Mouse (Mus musculus): ENCODE data around the gene Morn3.
"Not testable (repeated sequence)": the region's sequence is repeated elsewhere in the genome, so short reads cannot be mapped to it uniquely, and the experiment has no call there.

Morn3 gene

DNA sequence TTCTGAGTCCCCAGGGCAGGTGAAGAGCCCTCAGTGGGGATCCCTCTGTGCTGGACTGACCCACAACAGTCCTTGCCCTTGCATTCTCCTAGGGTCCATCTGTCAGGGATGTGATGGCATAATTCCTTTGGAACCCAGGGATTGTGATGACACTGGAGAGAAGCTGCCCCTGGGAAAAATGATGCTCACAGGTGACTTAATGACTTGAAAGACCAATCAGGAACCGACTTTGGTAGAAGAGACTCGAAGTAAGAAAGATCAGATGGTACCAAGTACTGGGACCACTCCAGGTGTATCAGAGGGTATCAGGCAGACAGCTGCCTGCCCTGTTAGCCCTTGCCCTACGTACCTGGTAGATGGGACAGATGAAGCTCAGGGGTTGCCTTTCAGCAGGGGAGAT, at the start of gene Morn3:
Morn3 (minus strand) TSS at position 101 of the 400 bp plus-strand sequence.
- no peak for DNase-seq (ENCODE audit: low read depth)

DNA sequence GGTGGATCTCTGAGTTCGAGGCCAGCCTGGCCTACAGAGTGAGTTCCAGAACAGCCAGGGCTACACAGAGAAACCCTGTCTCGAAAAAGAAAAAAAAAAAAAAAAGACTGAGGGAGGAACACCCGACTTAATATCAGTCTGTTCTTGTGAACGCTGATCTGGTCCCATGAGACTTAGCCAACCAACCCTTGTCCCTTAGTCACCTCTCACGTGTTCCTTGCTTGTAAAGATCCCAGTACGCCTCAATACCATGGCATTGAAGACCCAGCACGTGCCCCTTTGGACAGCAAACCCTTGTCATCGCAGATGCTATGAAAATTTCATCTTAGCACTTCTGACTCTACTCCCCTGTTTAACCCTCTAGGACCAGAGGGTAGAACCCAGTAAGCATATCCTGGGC, 49.5 kb upstream of the Morn3 start:
- DNase-seq (ENCODE audit: low read depth): no peak

- no peak for DNase-seq (ENCODE audit: low read depth)
Observed at GRCm38 (mm10) chr5:123094238-123094991, 47.6 kb upstream of the Morn3 start.

GRCm38 (mm10) chr5:123093077-123093633, 46.3 kb upstream of the Morn3 start:
- no peak for DNase-seq (ENCODE audit: low read depth)

GRCm38 (mm10) chr5:123090560-123091306, 43.9 kb upstream of the Morn3 start:
- no peak for DNase-seq (ENCODE audit: low read depth)

DNA sequence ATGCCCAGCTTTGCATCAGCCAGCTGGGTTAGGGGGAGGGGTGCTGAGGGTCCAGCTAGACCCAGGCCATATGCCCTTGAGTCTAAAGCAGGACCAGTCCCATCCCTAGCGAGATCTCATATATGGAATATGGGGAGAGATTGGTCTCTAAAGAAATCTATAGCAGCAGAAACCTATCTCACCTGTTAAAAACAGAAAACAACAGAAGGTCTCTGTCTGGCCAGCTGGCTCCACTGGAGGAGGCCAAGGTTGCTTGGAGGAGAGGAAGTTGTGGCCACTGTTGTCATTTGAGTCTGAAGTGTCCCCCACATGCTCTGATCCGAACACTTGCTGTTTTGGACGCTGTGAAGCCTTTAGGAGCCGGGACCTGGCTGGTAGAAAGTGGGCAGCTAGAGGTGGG, 42.0 kb upstream of the Morn3 start:
- DNase-seq (ENCODE audit: low read depth): no peak

DNA sequence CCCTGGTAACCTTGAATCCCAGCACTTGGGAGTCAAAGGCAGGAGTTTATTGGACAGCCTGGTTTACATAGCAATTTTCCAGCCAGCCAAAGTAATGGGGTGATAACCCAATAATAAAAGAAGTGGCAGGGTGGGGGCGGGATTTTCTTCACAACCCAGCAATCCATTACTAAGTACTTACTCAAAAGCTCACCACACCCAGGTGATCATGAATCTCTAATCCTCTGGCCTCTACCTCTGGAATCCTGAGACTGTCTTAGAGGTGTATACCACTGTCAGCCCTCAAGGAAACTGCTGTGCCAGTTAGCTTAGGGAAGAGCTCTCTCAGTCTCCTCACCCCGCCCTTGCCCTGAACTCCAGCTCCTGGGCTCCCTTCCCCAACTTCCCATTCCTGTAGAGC, 39.7 kb upstream of the Morn3 start:
- DNase-seq (ENCODE audit: low read depth): no peak

- DNase-seq (ENCODE audit: low read depth): no peak
Observed at GRCm38 (mm10) chr5:123083340-123084050, 36.7 kb upstream of the Morn3 start.

DNA sequence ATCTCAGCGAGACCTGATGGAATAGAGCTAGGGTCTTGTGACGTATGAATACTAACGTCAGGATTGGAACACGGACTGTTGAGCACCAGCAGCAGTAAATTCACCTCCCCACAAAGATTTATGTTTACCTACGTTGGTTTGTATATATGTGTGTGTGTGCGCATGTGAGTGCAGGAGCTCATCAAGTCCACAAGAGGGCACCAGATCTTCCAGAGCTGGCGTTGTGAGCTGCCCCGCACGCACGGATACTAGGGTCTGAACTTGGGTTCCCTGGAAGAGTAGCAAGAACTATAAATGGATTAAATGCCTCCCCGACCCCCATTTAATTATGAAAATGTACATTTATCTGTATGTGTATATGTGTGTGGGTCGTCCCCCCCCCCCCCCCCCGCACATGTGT, 33.7 kb upstream of the Morn3 start:
- DNase-seq (ENCODE audit: low read depth): no peak

GRCm38 (mm10) chr5:123080041-123080440, 33.2 kb upstream of the Morn3 start:
- DNase-seq (ENCODE audit: low read depth): no peak

DNA sequence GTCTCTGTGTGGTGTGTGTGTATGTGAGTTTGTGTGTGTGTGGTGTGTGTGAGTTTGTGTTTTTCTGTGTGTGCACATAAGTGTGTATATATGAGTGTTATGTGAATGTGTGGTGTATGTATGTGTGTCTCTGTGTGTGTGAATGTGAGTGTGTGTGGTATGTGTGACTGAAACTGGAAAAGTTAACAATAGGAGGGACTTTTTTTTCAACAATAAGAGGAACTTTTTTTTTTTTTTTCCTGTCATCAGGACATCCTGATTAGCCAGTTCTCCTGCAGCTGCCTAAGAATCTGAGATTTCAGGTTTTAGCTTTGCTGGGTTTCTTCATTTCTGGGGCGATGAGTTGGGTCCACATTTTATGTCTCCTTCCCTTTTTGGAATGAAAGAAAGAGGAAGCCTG, 32.8 kb upstream of the Morn3 start:
- DNase-seq (ENCODE audit: low read depth): no peak

DNA sequence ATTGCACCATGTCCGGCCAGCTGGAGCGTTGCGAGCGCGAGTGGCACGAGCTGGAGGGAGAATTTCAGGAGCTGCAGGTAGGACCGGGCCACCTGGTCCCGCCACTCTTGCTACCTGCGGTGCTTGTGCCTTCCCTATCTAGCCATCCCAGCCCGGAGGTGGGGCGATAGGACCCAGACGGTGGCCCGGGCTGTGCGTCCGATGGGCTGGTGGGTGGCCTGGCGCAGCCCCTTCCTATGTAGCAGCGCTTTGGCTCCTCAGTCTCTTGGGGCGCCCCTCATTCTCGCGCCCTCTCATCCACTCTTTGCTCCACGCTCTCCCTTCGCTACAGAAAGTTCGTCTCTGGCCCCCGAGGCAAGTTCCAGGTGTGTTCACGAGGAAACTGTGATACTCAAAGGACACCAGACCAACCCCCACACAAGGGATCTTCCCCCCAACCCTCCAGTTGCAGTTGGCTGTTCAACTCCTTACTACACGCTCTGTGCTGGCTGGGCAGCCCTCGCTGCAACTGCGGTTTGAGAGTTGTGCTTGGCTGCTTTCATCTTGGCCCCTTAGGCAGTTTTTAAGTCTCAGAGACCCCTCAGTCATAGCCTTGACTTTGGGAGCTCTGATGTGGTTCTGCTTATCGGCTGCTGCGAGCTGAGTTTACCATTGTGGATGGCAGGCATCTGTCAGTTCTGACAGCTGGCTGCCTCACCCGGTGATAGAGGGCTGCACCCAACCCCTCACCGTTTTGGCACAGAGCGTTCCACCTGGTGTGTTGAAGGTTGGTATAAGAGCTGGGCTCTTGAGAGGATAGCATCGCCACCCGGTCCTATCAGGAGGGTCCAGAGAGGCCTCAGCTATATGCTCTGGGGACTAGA, 29.8 kb upstream of the Morn3 start:
- peak; percentile 73 for DNase-seq (ENCODE audit: low read depth)

GRCm38 (mm10) chr5:123075576-123076418, 29.0 kb upstream of the Morn3 start:
- DNase-seq (ENCODE audit: low read depth): peak; percentile 95

- DNase-seq (ENCODE audit: low read depth): no peak
Observed at GRCm38 (mm10) chr5:123068714-123069113, 21.9 kb upstream of the Morn3 start.

- no peak for DNase-seq (ENCODE audit: low read depth)
Observed at GRCm38 (mm10) chr5:123068115-123068514, 21.3 kb upstream of the Morn3 start, which contains the start of gene Tmem120b. Tmem120b (plus strand) TSS chr5:123068415.

DNA sequence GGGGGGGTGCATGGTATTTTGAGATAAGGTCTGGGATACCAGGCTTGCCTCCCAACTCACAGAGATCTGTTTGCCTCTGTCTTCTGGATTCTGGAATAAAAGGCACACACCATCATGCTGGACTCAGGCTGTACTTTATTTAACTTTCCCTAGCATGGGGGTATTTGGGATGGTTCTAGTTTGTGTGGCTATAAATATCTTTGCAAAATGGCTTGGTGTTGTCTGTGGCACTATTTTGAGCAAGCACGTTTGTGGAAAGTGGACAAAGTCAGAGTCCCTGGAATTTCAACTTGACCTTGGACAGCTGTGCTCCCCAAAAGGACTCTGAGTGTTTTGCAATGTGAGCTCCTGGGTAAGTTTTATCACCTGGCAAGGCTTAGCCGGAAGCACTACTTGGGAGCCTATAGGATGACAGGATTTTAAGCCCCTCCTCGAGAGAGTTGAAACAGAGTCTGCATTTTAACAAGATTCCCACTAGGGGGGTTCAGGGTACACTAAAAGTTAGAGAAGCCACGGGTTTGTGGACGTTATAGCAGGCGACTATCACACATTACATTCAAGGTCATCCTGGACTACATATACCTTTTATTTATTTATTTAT, 20.7 kb upstream of the Morn3 start:
- DNase-seq (ENCODE audit: low read depth): peak; percentile 82

DNA sequence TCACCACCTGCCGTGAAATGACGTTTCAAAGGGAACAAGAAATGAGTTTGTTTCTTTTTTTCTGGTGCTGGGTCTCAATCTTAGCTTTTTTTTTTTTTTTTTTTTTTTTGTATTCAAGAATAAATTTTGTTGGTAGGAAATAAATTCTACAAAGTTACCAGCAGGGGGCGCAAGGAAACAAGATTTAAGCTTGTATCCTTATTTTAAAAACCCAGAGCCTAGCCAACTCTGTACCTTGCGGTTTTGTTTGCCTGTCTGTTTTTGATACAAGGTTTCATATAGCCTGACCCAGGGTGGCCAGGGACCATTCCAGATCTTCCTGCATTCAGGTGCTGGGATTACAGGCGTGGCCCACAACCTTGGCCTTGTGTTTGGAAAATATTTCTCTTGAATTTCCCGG, 17.4 kb upstream of the Morn3 start:
- DNase-seq (ENCODE audit: low read depth): peak; percentile 93

DNA sequence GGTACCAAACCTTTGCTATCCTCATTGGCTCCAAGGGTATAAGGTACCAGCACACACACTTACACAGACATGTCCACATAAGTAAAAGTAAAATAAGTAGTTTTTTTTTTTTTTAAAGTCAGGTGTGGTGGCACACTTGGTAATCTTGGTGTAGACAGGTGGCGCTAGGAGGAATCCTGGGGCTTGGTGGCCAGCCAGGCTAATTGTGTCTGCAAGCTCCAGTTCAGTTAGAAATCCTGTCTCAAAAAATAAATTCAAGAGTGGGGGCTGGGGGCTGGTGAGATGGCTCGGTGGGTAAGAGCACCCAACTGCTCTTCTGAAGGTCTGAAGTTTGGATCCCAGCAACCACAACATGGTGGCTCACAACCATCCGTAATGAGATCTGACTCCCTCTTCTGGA, 16.3 kb upstream of the Morn3 start:
- DNase-seq (ENCODE audit: low read depth): no peak

GRCm38 (mm10) chr5:123061402-123061749, 14.6 kb upstream of the Morn3 start:
- DNase-seq (ENCODE audit: low read depth): not testable (repeated sequence)

- DNase-seq (ENCODE audit: low read depth): no peak
Observed at GRCm38 (mm10) chr5:123060706-123061401, 14.0 kb upstream of the Morn3 start.

Measured in naive thymus-derived CD4-positive, alpha-beta T cell, adult 2 months (primary cell).